In genomic region chrX:93281028-93281723, GRCm38 (mm10) we compare ENCODE assay signal across 9 mouse cellular contexts. TPM values are rescaled to one million over a fixed set of nuclear protein-coding genes. Genes with fewer than 3 reads are reported as not detected.
A peak's percentile ranks its signal among the peaks of the same experiment; 100 is the strongest.
DNase-seq lines count a peak whose midpoint lies in the region; ATAC-seq and TF ChIP-seq lines count a peak whose summit lies in the region.
"Had no signal": no experiment of that assay in that cellular context is flagged by ENCODE, and none has a peak within 500 bp of the region (broad histone marks: within the 10 kb centered on the region; RNA-seq: fewer than 3 reads in every experiment).

No protein-coding gene starts in this region.

- peak; percentile 77 for TF ChIP-seq CTCF in liver, embryonic 14.5 days (IDR thresholded peaks at IDR 0.05; ENCODE audit: low read depth)

- peaks cover 66% of the 10 kb centered on the region for H3K27me3 ChIP-seq in kidney, embryonic 14.5 days (ENCODE audit: control insufficient read depth, insufficient read depth, low read length)
- H3K27me3 ChIP-seq in forebrain, embryonic 10.5 days (ENCODE audit: poor library complexity, severe bottlenecking): peaks cover 91% of the 10 kb centered on the region
- peaks cover 46% of the 10 kb centered on the region for H3K27me3 ChIP-seq in liver, embryonic 14.5 days (ENCODE audit: control insufficient read depth, insufficient read depth, low read length)
- H3K27me3 ChIP-seq in neural tube, embryonic 12.5 days (replicated peaks): peaks cover 46% of the 10 kb centered on the region

- no peak for DNase-seq in kidney, adult 18-20 months
- peak; percentile 8 for DNase-seq in T-cell, adult 2 months (ENCODE audit: low spot score)
- DNase-seq in forebrain, embryonic 10.5 days (ENCODE audit: extremely low spot score, low spot score): peak; percentile 75
- peak; percentile 62 for DNase-seq in induced T-regulatory cell, adult 2 months (ENCODE audit: low read depth)
- DNase-seq in liver, embryonic 14.5 days (ENCODE audit: low read depth in 3 of 3, low spot score in 3 of 3): peak in 2 of 3 experiments; percentile 3 to 9

- ATAC-seq in kidney, embryonic 14.5 days (ENCODE audit: low FRiP score, low TSS enrichment): peak; percentile 71; the same call in 1 of the 2 replicates
- no peak for ATAC-seq in liver, embryonic 14.5 days (ENCODE audit: insufficient read depth)
- peak; percentile 63 for ATAC-seq in neural tube, embryonic 12.5 days (ENCODE audit: low FRiP score, low read depth)
- ATAC-seq in monocyte, adult 5-6 weeks (replicated peaks; ENCODE audit: insufficient number of reproducible peaks, low FRiP score, low TSS enrichment, poor library complexity, severe bottlenecking): no peak

- no peak overlapping the region for H3K27ac ChIP-seq in kidney, embryonic 14.5 days (ENCODE audit: low read depth, low read length)
- peak overlapping the region; percentile 84 for H3K27ac ChIP-seq in forebrain, embryonic 10.5 days
- H3K27ac ChIP-seq in liver, embryonic 14.5 days: no peak overlapping the region
- H3K27ac ChIP-seq in neural tube, embryonic 12.5 days: no peak overlapping the region

- H3K4me1 ChIP-seq in kidney, embryonic 14.5 days (ENCODE audit: control insufficient read depth, insufficient read depth, low read length): no peaks in the 10 kb centered on the region
- peaks cover 51% of the 10 kb centered on the region for H3K4me1 ChIP-seq in forebrain, embryonic 10.5 days
- H3K4me1 ChIP-seq in liver, embryonic 14.5 days (replicated peaks; ENCODE audit: control insufficient read depth in 2 of 2, insufficient read depth in 2 of 2, low read length in 1 of 2): no peaks in the 10 kb centered on the region
- no peaks in the 10 kb centered on the region for H3K4me1 ChIP-seq in neural tube, embryonic 12.5 days

- no peaks in the 10 kb centered on the region for H3K9me3 ChIP-seq in kidney, embryonic 14.5 days (ENCODE audit: control insufficient read depth, low read length)
- no peaks in the 10 kb centered on the region for H3K9me3 ChIP-seq in forebrain, embryonic 10.5 days
- H3K9me3 ChIP-seq in liver, embryonic 14.5 days (ENCODE audit: control insufficient read depth, low read length): no peaks in the 10 kb centered on the region
- H3K9me3 ChIP-seq in neural tube, embryonic 12.5 days: no peaks in the 10 kb centered on the region

- H3K4me2 ChIP-seq in kidney, embryonic 14.5 days (replicated peaks; ENCODE audit: low read depth, low read length): no peak overlapping the region; the same call in 1 of the 2 replicates
- H3K4me2 ChIP-seq in liver, embryonic 14.5 days (ENCODE audit: low read depth): peak overlapping the region; percentile 8; the same call in 1 of the 2 replicates
- H3K4me2 ChIP-seq in neural tube, embryonic 12.5 days (replicated peaks): peak overlapping the region; percentile 36

- H3K36me3 ChIP-seq in kidney, embryonic 14.5 days (ENCODE audit: control insufficient read depth, insufficient read depth, low read length): no peaks in the 10 kb centered on the region
- no peaks in the 10 kb centered on the region for H3K36me3 ChIP-seq in forebrain, embryonic 10.5 days (replicated peaks)
- H3K36me3 ChIP-seq in liver, embryonic 14.5 days (replicated peaks; ENCODE audit: control insufficient read depth, insufficient read depth, low read depth): no peaks in the 10 kb centered on the region
- no peaks in the 10 kb centered on the region for H3K36me3 ChIP-seq in neural tube, embryonic 12.5 days

- peak overlapping the region; percentile 6; the same call in 1 of the 2 replicates for H3K4me3 ChIP-seq in kidney, embryonic 14.5 days (ENCODE audit: low read length)
- peak overlapping the region; percentile 50 for H3K4me3 ChIP-seq in forebrain, embryonic 10.5 days
- no peak overlapping the region for H3K4me3 ChIP-seq in liver, embryonic 14.5 days (ENCODE audit: insufficient read depth in 1 of 2, low read depth in 2 of 2, low read length in 2 of 2)
- no peak overlapping the region for H3K4me3 ChIP-seq in neural tube, embryonic 12.5 days
- H3K4me3 ChIP-seq: erythroblast, embryonic 14.5 days had no signal

- 22% methylated on average over 23 of the region's 23 CpGs for WGBS in kidney, embryonic 14.5 days
- WGBS in forebrain, embryonic 10.5 days: 20% methylated on average over 23 of the region's 23 CpGs
- WGBS in liver, embryonic 14.5 days (ENCODE audit: insufficient replicate concordance): 12% methylated on average over 22 of the region's 23 CpGs
- WGBS in neural tube, embryonic 12.5 days: 21% methylated on average over 23 of the region's 23 CpGs

- TF ChIP-seq EP300 in liver, embryonic 14.5 days (IDR thresholded peaks at IDR 0.05; ENCODE audit: low read depth): no peak

- no peak overlapping the region for H3K9ac ChIP-seq in kidney, embryonic 14.5 days (ENCODE audit: low read depth, low read length)
- H3K9ac ChIP-seq in liver, embryonic 14.5 days (replicated peaks): no peak overlapping the region
- no peak overlapping the region for H3K9ac ChIP-seq in neural tube, embryonic 12.5 days

RNA-seq across cellular contexts. Expression of gene Arx, which starts 5.1 kb away (rescaled TPM):
- polyA plus RNA-seq in kidney, embryonic 14.5 days (2014; fragmentation: Nextera tagmentation; extraction: Ambion mirVana): 0.07 TPM in 1 of 2 replicates, not detected in the other
- 22.1 and 24.6 TPM in 2 replicates for polyA plus RNA-seq in forebrain, embryonic 10.5 days (2016; fragmentation: Nextera tagmentation; extraction: Ambion mirVana)
- 0.02 and 0.08 TPM in 2 replicates for polyA plus RNA-seq in liver, embryonic 14.5 days (2012; rRNA removed)
- polyA plus RNA-seq in liver, embryonic 14.5 days (2014; fragmentation: Nextera tagmentation; extraction: Ambion mirVana): not detected in 2 replicates
- polyA plus RNA-seq in neural tube, embryonic 12.5 days (2016; fragmentation: Nextera tagmentation; extraction: Ambion mirVana): 1.8 and 2.9 TPM in 2 replicates
- total RNA-seq in monocyte, adult 5-6 weeks (2017): not detected in 3 replicates
- polyA plus RNA-seq: erythroblast, embryonic 14.5 days had no signal

Comparison
In these comparisons a context has a peak if more than half of its experiments do, and no peak if none do; other contexts are left out.
1. ATAC-seq: peak in kidney, embryonic 14.5 days (single experiment) and neural tube, embryonic 12.5 days (single experiment); none in liver, embryonic 14.5 days (single experiment) and monocyte, adult 5-6 weeks (single experiment).
2. H3K4me3 ChIP-seq: peak in kidney, embryonic 14.5 days (single experiment) and forebrain, embryonic 10.5 days (single experiment); none in liver, embryonic 14.5 days (0 of 2) and neural tube, embryonic 12.5 days (single experiment).